Mouse (Mus musculus) midbrain, embryonic 16.5 days (tissue): Measurements from ENCODE around the gene Stk38l. TPM values are rescaled to one million over a fixed set of nuclear protein-coding genes. Genes with fewer than 3 reads are reported as not detected.
"Not testable (repeated sequence)": the region's sequence is repeated elsewhere in the genome, so short reads cannot be mapped to it uniquely, and the experiment has no call there.

ENCODE experiments used
- ATAC-seq: fragments of 200-750 bp; cut with Nextera tagmentation; 2 replicates; pipeline ENCODE4 v1.8.0; 2017; ENCODE audit warnings: moderate TSS enrichment
- H3K27ac ChIP-seq: fragments of 300-500 bp; sonication (generic); 2 replicates; pipeline ENCODE4 v1.5.1; 2014; ENCODE audit warnings: mild to moderate bottlenecking, low read length, mixed read lengths
- H3K27me3 ChIP-seq: fragments of 300-500 bp; sonication (generic); 2 replicates; pipeline ENCODE4 v1.6.1; 2014; ENCODE audit warnings: low read depth, low read length, mixed read lengths; ENCODE audit not compliant: control insufficient read depth, insufficient read depth
- H3K36me3 ChIP-seq: fragments of 300-500 bp; sonication (generic); 2 replicates; pipeline ENCODE4 v1.6.1; 2014; ENCODE audit warnings: mild to moderate bottlenecking, low read length, moderate library complexity, mixed read lengths; ENCODE audit not compliant: control insufficient read depth, insufficient read depth
- H3K4me1 ChIP-seq: fragments of 300-500 bp; sonication (generic); 2 replicates; pipeline ENCODE4 v1.6.1; 2014; ENCODE audit warnings: mild to moderate bottlenecking, low read length, mixed read lengths; ENCODE audit not compliant: control insufficient read depth, insufficient read depth
- H3K4me2 ChIP-seq: fragments of 300-500 bp; sonication (generic); 2 replicates; pipeline ENCODE4 v1.6.1; 2014; ENCODE audit warnings: mild to moderate bottlenecking, low read length, mixed read lengths
- H3K4me3 ChIP-seq: fragments of 300-500 bp; sonication (generic); 2 replicates; pipeline ENCODE4 v1.5.1; 2014; ENCODE audit warnings: low read depth, mild to moderate bottlenecking, low read length, moderate library complexity, mixed read lengths
- H3K9ac ChIP-seq: fragments of 300-500 bp; sonication (generic); 2 replicates; pipeline ENCODE4 v1.6.1; 2014; ENCODE audit warnings: low read depth, low read length, mixed read lengths
- H3K9me3 ChIP-seq: fragments of 300-500 bp; sonication (generic); replicated peaks from 2 replicates; pipeline ENCODE4 v1.6.1; 2014; ENCODE audit warnings: mild to moderate bottlenecking, low read length, mixed read lengths; ENCODE audit not compliant: control insufficient read depth, poor library complexity, severe bottlenecking
- WGBS: fragments of 180-500 bp; shearing (Covaris S2); extraction: QIAGEN DNeasy Blood & Tissue Kit; methylation state at CpG from one replicate; pipeline ENCODE4 v1.1.7; 2014; 5-methylcytosine and 5-hydroxymethylcytosine counted together
- polyA plus RNA-seq: library from polyadenylated mRNA; unstranded; fragments of >200 nt; fragmentation: Nextera tagmentation; extraction: Ambion mirVana; gene quantifications from 2 replicates; pipeline ENCODE4 v1.2.1, GENCODE M21; 2015

Gene Stk38l
- polyA plus RNA-seq, 1 experiment from 2014 or later = 14.4 TPM

- ATAC-seq = no peak
- Histone ChIP-seq H3K4me1 (peaks cover 13% of the 10 kb centered on the region), H3K4me2 (no peak overlapping the region), H3K27me3 (no peaks in the 10 kb centered on the region), H3K4me3 (no peak overlapping the region), H3K9ac (no peak overlapping the region), H3K9me3 (no peaks in the 10 kb centered on the region), H3K27ac (no peak overlapping the region), H3K36me3 (no peaks in the 10 kb centered on the region)
- WGBS = 82% methylated on average over 1 of the region's 1 CpGs
Measured at GRCm38 (mm10) chr6:146731031-146731430, 6.2 kb downstream of the Stk38l start.

- H3K27me3 ChIP-seq = no peaks in the 10 kb centered on the region
- no peak overlapping the region for H3K27ac ChIP-seq
- no peak overlapping the region for H3K9ac ChIP-seq
- H3K9me3 ChIP-seq = no peaks in the 10 kb centered on the region
- H3K36me3 ChIP-seq = no peaks in the 10 kb centered on the region
- no peak overlapping the region for H3K4me3 ChIP-seq
- 45% methylated on average over 2 of the region's 2 CpGs for WGBS
- H3K4me2 ChIP-seq = no peak overlapping the region
- peaks cover 12% of the 10 kb centered on the region for H3K4me1 ChIP-seq
- no peak; the same call in 1 of the 2 replicates for ATAC-seq
Measured at GRCm38 (mm10) chr6:146731692-146732091, 6.9 kb downstream of the Stk38l start.

- Histone ChIP-seq H3K27ac (no peak overlapping the region), H3K4me1 (peaks cover 10% of the 10 kb centered on the region), H3K4me3 (no peak overlapping the region), H3K27me3 (no peaks in the 10 kb centered on the region), H3K36me3 (no peaks in the 10 kb centered on the region), H3K9me3 (no peaks in the 10 kb centered on the region), H3K4me2 (no peak overlapping the region), H3K9ac (no peak overlapping the region)
- 53% methylated on average over 3 of the region's 3 CpGs for WGBS
- no peak for ATAC-seq
Measured at GRCm38 (mm10) chr6:146732232-146732631, 7.4 kb downstream of the Stk38l start.

- H3K9ac ChIP-seq = no peak overlapping the region
- 47% methylated on average over 1 of the region's 1 CpGs for WGBS
- H3K4me1 ChIP-seq = peaks cover 10% of the 10 kb centered on the region
- H3K36me3 ChIP-seq = no peaks in the 10 kb centered on the region
- ATAC-seq = peak; percentile 21; the same call in 1 of the 2 replicates
- no peak overlapping the region for H3K27ac ChIP-seq
- no peaks in the 10 kb centered on the region for H3K27me3 ChIP-seq
- no peak overlapping the region for H3K4me2 ChIP-seq
- no peaks in the 10 kb centered on the region for H3K9me3 ChIP-seq
- H3K4me3 ChIP-seq = no peak overlapping the region
Measured at GRCm38 (mm10) chr6:146732676-146733075, 7.9 kb downstream of the Stk38l start.

GRCm38 (mm10) chr6:146733554-146733953, 8.8 kb downstream of the Stk38l start:
- Histone ChIP-seq H3K4me1 (peaks cover 10% of the 10 kb centered on the region), H3K36me3 (no peaks in the 10 kb centered on the region), H3K9me3 (no peaks in the 10 kb centered on the region), H3K27me3 (no peaks in the 10 kb centered on the region), H3K27ac (no peak overlapping the region), H3K4me2 (no peak overlapping the region), H3K9ac (no peak overlapping the region), H3K4me3 (no peak overlapping the region)
- WGBS = 100% methylated on average over 1 of the region's 1 CpGs
- no peak for ATAC-seq

GRCm38 (mm10) chr6:146738889-146739288, 14.1 kb downstream of the Stk38l start:
- ATAC-seq = no peak
- Histone ChIP-seq H3K36me3 (no peaks in the 10 kb centered on the region), H3K27me3 (no peaks in the 10 kb centered on the region), H3K9ac (no peak overlapping the region), H3K4me1 (0 out of 2 replicates have a peak, but pooled peaks cover 3% of the 10 kb centered on the region), H3K4me3 (no peak overlapping the region), H3K9me3 (no peaks in the 10 kb centered on the region), H3K4me2 (no peak overlapping the region), H3K27ac (no peak overlapping the region)
- 72% methylated on average over 1 of the region's 1 CpGs for WGBS

GRCm38 (mm10) chr6:146740724-146741123, 15.9 kb downstream of the Stk38l start:
- ATAC-seq = no peak
- no peak overlapping the region for H3K27ac ChIP-seq
- no peak overlapping the region for H3K4me2 ChIP-seq
- H3K4me1 ChIP-seq = 0 out of 2 replicates have a peak, but pooled peaks cover 3% of the 10 kb centered on the region
- H3K36me3 ChIP-seq = no peaks in the 10 kb centered on the region
- no peaks in the 10 kb centered on the region for H3K9me3 ChIP-seq
- H3K4me3 ChIP-seq = no peak overlapping the region
- H3K27me3 ChIP-seq = no peaks in the 10 kb centered on the region
- no peak overlapping the region for H3K9ac ChIP-seq

GRCm38 (mm10) chr6:146741986-146742635, 17.3 kb downstream of the Stk38l start:
- Histone ChIP-seq H3K4me3 (no peak overlapping the region), H3K27ac (no peak overlapping the region), H3K9me3 (no peaks in the 10 kb centered on the region), H3K9ac (no peak overlapping the region), H3K4me1 (0 out of 2 replicates have a peak, but pooled peaks cover 3% of the 10 kb centered on the region), H3K4me2 (no peak overlapping the region), H3K27me3 (no peaks in the 10 kb centered on the region), H3K36me3 (no peaks in the 10 kb centered on the region)
- 84% methylated on average over 5 of the region's 5 CpGs for WGBS
- no peak for ATAC-seq

- H3K27me3 ChIP-seq, ATAC-seq, H3K36me3 ChIP-seq, H3K27ac ChIP-seq, H3K9me3 ChIP-seq, H3K9ac ChIP-seq, H3K4me3 ChIP-seq, H3K4me2 ChIP-seq, H3K4me1 ChIP-seq: not testable (repeated sequence)
- 87% methylated on average over 7 of the region's 7 CpGs for WGBS
Measured at GRCm38 (mm10) chr6:146744266-146744665, 19.5 kb downstream of the Stk38l start.
